Mouse (Mus musculus) spleen, adult 2 months (tissue): ENCODE measurements around the gene Cdc25b. TPM values are rescaled to one million over a fixed set of nuclear protein-coding genes. Genes with fewer than 3 reads are reported as not detected.

Source experiments
- DNase-seq, 2 experiments: peaks; one replicate each; pipeline versions ENCODE4 v3.0.0 to v3.0.0-alpha.2; 2012 to 2021; ENCODE audit warnings: low spot score in 2 of 2, low read depth in 1 of 2
- H3K27ac ChIP-seq: fragments of 200-500 bp; 2 replicates; pipeline ENCODE4 v1.5.1; 2012; ENCODE audit warnings: low read length, inconsistent platforms; ENCODE audit not compliant: insufficient read depth
- H3K27me3 ChIP-seq: fragments of 200-500 bp; 2 replicates; pipeline ENCODE4 v1.6.1; 2012; ENCODE audit warnings: mild to moderate bottlenecking, moderate library complexity, low read length, inconsistent platforms; ENCODE audit not compliant: control insufficient read depth, insufficient read depth
- H3K36me3 ChIP-seq: fragments of 200-500 bp; 2 replicates; pipeline ENCODE4 v1.6.1; 2012; ENCODE audit warnings: mild to moderate bottlenecking, low read length, inconsistent platforms; ENCODE audit not compliant: control insufficient read depth, insufficient read depth
- H3K4me1 ChIP-seq: fragments of 200-500 bp; 2 replicates; pipeline ENCODE4 v1.6.1; 2011; ENCODE audit warnings: inconsistent platforms; ENCODE audit not compliant: control insufficient read depth, insufficient read depth, insufficient read length
- H3K4me3 ChIP-seq: fragments of 200-500 bp; 2 replicates; pipeline ENCODE4 v1.5.1; 2011; ENCODE audit warnings: mild to moderate bottlenecking, inconsistent platforms; ENCODE audit not compliant: insufficient read depth, insufficient read length; ENCODE audit errors: extremely low read depth
- CTCF ChIP-seq: fragments of 200-500 bp; IDR thresholded peaks from 2 replicates; pipeline ENCODE4 v1.5.1; 2011; ENCODE audit warnings: mild to moderate bottlenecking, inconsistent platforms; ENCODE audit not compliant: insufficient read depth, insufficient read length, insufficient replicate concordance; ENCODE audit errors: extremely low read depth
- POLR2A ChIP-seq: fragments of 200-500 bp; IDR thresholded peaks from 2 replicates; pipeline ENCODE4 v1.6.1; 2011; ENCODE audit warnings: low read depth, low read length, inconsistent platforms
- WGBS: fragments of 180-500 bp; shearing (Covaris S2); methylation state at CpG from one replicate; pipeline ENCODE4 v1.1.7; 2018; 5-methylcytosine and 5-hydroxymethylcytosine counted together
- polyA plus RNA-seq: library from polyadenylated mRNA; depleted of rRNA; stranded (reverse); fragments of >200 nt; gene quantifications from 2 replicates; pipeline ENCODE4 v1.2.3, GENCODE M21; 2012

Cdc25b gene
- polyA plus RNA-seq, 1 experiment, result 85.6 TPM

GRCm38 (mm10) chr2:131203816-131204409, 17.2 kb downstream of the Cdc25b start:
- H3K4me1 ChIP-seq, result peaks cover 2% of the 10 kb centered on the region; the same call in 1 of the 2 replicates

DNA sequence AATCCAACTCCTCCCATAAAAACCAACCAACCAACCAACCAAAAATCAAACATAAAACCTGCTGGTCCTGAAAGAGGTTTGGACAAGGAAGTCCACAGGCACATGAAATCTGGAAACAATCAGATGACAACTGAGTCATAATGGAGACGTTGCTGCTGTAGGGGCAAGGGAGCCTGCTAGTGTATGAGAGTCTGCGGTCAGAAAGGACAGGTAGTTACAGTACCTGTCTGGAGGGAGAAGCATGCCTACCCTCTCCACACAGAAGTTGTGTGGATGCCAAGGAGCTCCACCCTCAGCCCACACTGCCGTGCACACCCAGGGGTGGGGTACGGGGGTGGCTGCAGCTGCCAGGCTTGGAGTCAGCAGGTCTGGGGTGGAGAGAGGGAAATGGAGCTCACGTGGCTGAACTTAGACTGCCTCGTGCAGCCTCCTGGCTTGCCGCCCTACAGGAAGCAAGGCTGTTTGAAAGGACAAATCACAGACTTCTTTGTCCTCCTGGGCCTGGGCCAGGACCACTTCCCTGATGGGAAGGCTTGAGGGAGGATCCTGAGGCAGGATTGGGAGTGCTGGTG, 17.7 kb downstream of the Cdc25b start:
- no peak for DNase-seq
- H3K4me3 ChIP-seq, result no peak overlapping the region

More at GRCm38 (mm10) chr2:131203816-131204409, 17.2 kb downstream of the Cdc25b start:
- no peak for TF ChIP-seq CTCF
- no peak for TF ChIP-seq POLR2A
- WGBS, result 79% methylated on average over 6 of the region's 6 CpGs
- H3K27ac ChIP-seq, result no peak overlapping the region
- no peaks in the 10 kb centered on the region for H3K36me3 ChIP-seq
- no peak for DNase-seq
- no peak overlapping the region for H3K4me3 ChIP-seq
- no peaks in the 10 kb centered on the region for H3K27me3 ChIP-seq

GRCm38 (mm10) chr2:131205521-131206182, 18.9 kb downstream of the Cdc25b start:
- no peaks in the 10 kb centered on the region for H3K27me3 ChIP-seq
- TF ChIP-seq CTCF (no peak), POLR2A (no peak)
- no peak overlapping the region for H3K27ac ChIP-seq
- H3K4me1 ChIP-seq, result peaks cover 2% of the 10 kb centered on the region; the same call in 1 of the 2 replicates
- no peaks in the 10 kb centered on the region for H3K36me3 ChIP-seq
- H3K4me3 ChIP-seq, result no peak overlapping the region
- 68% methylated on average over 8 of the region's 8 CpGs for WGBS
- DNase-seq, result no peak

More for the DNA sequence above, 17.7 kb downstream of the Cdc25b start:
- Histone ChIP-seq H3K27me3 (no peaks in the 10 kb centered on the region), H3K27ac (peak overlapping the region; percentile 51), H3K36me3 (no peaks in the 10 kb centered on the region), H3K4me1 (peaks cover 2% of the 10 kb centered on the region; the same call in 1 of the 2 replicates)
- TF ChIP-seq POLR2A (no peak), CTCF (no peak)
- 26% methylated on average over 7 of the region's 7 CpGs for WGBS

DNA sequence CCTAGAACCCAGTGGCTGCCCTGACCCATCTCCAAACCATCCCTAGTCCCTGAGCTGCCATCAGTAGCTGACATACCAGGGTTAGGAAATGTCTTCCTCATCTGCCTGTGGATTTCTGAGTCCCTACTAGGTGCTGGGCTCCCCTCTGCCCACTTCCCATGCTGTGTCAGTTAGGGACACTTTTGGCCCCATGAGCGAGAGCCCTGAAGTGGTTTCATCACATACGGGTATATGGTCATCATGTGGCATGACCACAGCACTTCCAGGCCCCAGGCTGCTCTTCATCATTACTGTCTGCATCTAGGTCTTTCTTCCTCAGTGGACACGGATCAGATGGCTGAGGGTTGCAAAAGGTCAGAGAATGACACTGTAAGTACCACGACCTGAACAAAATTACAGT, 20.0 kb downstream of the Cdc25b start, which contains the start of gene Ap5s1:
TSS of gene Ap5s1 (plus strand) at position 301 of the 400 bp plus-strand sequence.
- no peak for TF ChIP-seq POLR2A
- no peak for TF ChIP-seq CTCF
- H3K27me3 ChIP-seq, result no peaks in the 10 kb centered on the region
- no peak within 1 kb of the TSS for H3K27ac ChIP-seq
- no peaks in the 10 kb centered on the region for H3K36me3 ChIP-seq
- no peak within 1 kb of the TSS for H3K4me3 ChIP-seq
- WGBS, result 89% methylated on average over 4 of the region's 4 CpGs
- DNase-seq, result no peak
- H3K4me1 ChIP-seq, result peaks cover 4% of the 10 kb centered on the region; the same call in 1 of the 2 replicates

DNA sequence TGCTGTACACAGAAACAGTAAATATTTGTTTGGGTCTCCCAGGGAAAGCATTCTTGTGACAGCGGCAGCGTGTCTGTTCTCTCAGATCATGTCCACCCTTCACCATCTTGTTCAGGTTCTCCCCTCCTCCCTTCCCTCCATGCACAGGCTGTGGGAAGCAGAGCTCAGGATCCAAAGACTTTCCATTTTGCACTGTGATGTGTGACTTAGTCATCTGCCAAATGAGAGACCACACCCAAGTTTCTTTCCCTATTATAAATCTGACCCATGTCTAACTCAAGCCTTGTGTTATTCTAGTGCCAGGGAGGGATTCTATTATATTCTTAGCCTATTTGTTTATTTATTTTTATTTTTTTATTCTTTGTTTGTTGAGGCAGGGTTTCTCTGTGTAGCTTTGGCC, 21.6 kb downstream of the Cdc25b start:
- peaks cover 4% of the 10 kb centered on the region; the same call in 1 of the 2 replicates for H3K4me1 ChIP-seq

DNA sequence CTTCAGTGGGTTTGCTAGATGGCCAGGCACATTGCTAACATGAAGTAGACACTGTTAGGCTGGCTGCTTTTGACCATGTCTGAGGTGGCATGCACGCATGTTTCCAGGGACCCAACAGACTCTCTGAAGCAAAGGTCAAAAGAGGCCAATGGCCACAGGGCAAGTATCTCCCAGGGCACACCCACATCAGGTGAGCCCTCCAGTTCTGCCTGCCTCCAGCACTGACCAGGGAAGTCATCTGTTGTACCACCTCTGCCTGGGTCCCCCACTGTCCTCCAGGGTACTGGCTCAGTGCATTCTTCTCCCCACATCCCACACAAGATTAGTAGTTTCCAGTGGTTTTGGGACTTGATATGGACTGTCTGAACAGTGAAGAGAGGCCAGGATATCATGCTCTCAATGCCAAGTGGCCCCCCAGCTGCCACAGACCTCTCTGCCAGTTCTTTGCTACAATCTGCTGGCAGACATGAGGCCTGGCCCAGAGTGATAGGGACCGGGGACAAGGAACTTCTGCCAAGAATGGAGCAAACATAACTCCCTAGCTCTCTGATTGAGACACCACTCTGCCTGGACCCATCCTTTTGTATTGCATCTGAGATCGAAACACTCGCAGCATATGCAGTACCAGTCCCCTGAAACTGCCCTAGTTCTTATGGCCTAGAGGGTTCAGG, 22.5 kb downstream of the Cdc25b start:
- TF ChIP-seq POLR2A (no peak), CTCF (no peak)
- H3K36me3 ChIP-seq, result peaks cover 4% of the 10 kb centered on the region; the same call in 1 of the 2 replicates
- H3K4me3 ChIP-seq, result no peak overlapping the region
- H3K27ac ChIP-seq, result peak overlapping the region; percentile 89; the same call in 1 of the 2 replicates
- H3K27me3 ChIP-seq, result no peaks in the 10 kb centered on the region
- no peak for DNase-seq
- WGBS, result 71% methylated on average over 4 of the region's 4 CpGs
- H3K4me1 ChIP-seq, result peaks cover 4% of the 10 kb centered on the region; the same call in 1 of the 2 replicates

More for the DNA sequence above, 21.6 kb downstream of the Cdc25b start:
- Histone ChIP-seq H3K4me3 (no peak overlapping the region), H3K27ac (no peak overlapping the region), H3K36me3 (peaks cover 4% of the 10 kb centered on the region; the same call in 1 of the 2 replicates), H3K27me3 (no peaks in the 10 kb centered on the region)
- 100% methylated on average over 2 of the region's 2 CpGs for WGBS
- DNase-seq, result no peak
- TF ChIP-seq POLR2A (no peak), CTCF (no peak)
